Mouse (Mus musculus) liver, embryonic 15.5 days (tissue): Measurements from ENCODE around the gene Ankrd33. TPM values are rescaled to one million over a fixed set of nuclear protein-coding genes. Genes with fewer than 3 reads are reported as not detected.
"Not testable (repeated sequence)": the region's sequence is repeated elsewhere in the genome, so short reads cannot be mapped to it uniquely, and the experiment has no call there.

Experiments
- ATAC-seq: fragments of 200-750 bp; cut with Nextera tagmentation; 2 replicates; pipeline ENCODE4 v1.8.0; 2017; ENCODE audit warnings: moderate number of reproducible peaks, mild to moderate bottlenecking, moderate library complexity; ENCODE audit not compliant: insufficient read depth
- H3K27ac ChIP-seq: fragments of 300-500 bp; sonication (generic); replicated peaks from 2 replicates; pipeline ENCODE4 v1.5.1; 2015; ENCODE audit warnings: mild to moderate bottlenecking, inconsistent platforms
- H3K27me3 ChIP-seq: fragments of 300-500 bp; sonication (generic); 2 replicates; pipeline ENCODE4 v1.6.1; 2015; ENCODE audit warnings: mild to moderate bottlenecking, inconsistent platforms
- H3K36me3 ChIP-seq: fragments of 300-500 bp; sonication (generic); replicated peaks from 2 replicates; pipeline ENCODE4 v1.6.1; 2015; ENCODE audit warnings: moderate library complexity, mild to moderate bottlenecking, inconsistent platforms
- H3K4me1 ChIP-seq: fragments of 300-500 bp; sonication (generic); replicated peaks from 2 replicates; pipeline ENCODE4 v1.6.1; 2015; ENCODE audit warnings: inconsistent platforms
- H3K4me2 ChIP-seq: fragments of 300-500 bp; sonication (generic); 2 replicates; pipeline ENCODE4 v1.6.1; 2015; ENCODE audit warnings: moderate library complexity, mild to moderate bottlenecking, inconsistent platforms
- H3K4me3 ChIP-seq: fragments of 300-500 bp; sonication (generic); replicated peaks from 2 replicates; pipeline ENCODE4 v1.5.1; 2015; ENCODE audit warnings: mild to moderate bottlenecking, inconsistent platforms
- H3K9ac ChIP-seq: fragments of 300-500 bp; sonication (generic); 2 replicates; pipeline ENCODE4 v1.6.1; 2015; ENCODE audit warnings: moderate library complexity, mild to moderate bottlenecking, inconsistent platforms
- H3K9me3 ChIP-seq: fragments of 300-500 bp; sonication (generic); replicated peaks from 2 replicates; pipeline ENCODE4 v1.6.1; 2016; ENCODE audit warnings: inconsistent platforms
- WGBS: fragments of 180-500 bp; shearing (Covaris S2); methylation state at CpG from one replicate; pipeline ENCODE4 v1.1.7; 2015; ENCODE audit warnings: mixed read lengths; ENCODE audit not compliant: insufficient replicate concordance; 5-methylcytosine and 5-hydroxymethylcytosine counted together
- polyA plus RNA-seq: library from polyadenylated mRNA; unstranded; fragments of >200 nt; fragmentation: Nextera tagmentation; extraction: Ambion mirVana; gene quantifications from 2 replicates; pipeline ENCODE4 v1.2.1, GENCODE M21; 2015

Ankrd33 gene
- polyA plus RNA-seq, 1 experiment from 2014 or later = not detected

GRCm38 (mm10) chr15:101105496-101105994 is 10.0 kb upstream of the Ankrd33 start:
- Histone ChIP-seq H3K9me3 (no peaks in the 10 kb centered on the region), H3K4me3 (peak overlapping the region; percentile 24; the same call in 1 of the 2 replicates), H3K9ac (no peak overlapping the region), H3K4me1 (0 out of 2 replicates have a peak, but pooled peaks cover 6% of the 10 kb centered on the region), H3K4me2 (peak overlapping the region; percentile 40; the same call in 1 of the 2 replicates), H3K27me3 (0 out of 2 replicates have a peak, but pooled peaks cover 3% of the 10 kb centered on the region), H3K36me3 (no peaks in the 10 kb centered on the region), H3K27ac (no peak overlapping the region)
- no peak for ATAC-seq
- 19% methylated on average over 12 of the region's 12 CpGs for WGBS

- 0 out of 2 replicates have a peak, but pooled peaks cover 2% of the 10 kb centered on the region for H3K27me3 ChIP-seq
- H3K4me3 ChIP-seq = no peak overlapping the region
- H3K27ac ChIP-seq = no peak overlapping the region
- H3K36me3 ChIP-seq = no peaks in the 10 kb centered on the region
- ATAC-seq = no peak
- 0 out of 2 replicates have a peak, but pooled peaks cover 6% of the 10 kb centered on the region for H3K4me1 ChIP-seq
- H3K4me2 ChIP-seq = 0 out of 2 replicates have a peak overlapping the region, but pooled peaks have one; percentile 40
- no peaks in the 10 kb centered on the region for H3K9me3 ChIP-seq
- no peak overlapping the region for H3K9ac ChIP-seq
- WGBS = 73% methylated on average over 10 of the region's 10 CpGs
Observed at GRCm38 (mm10) chr15:101106011-101106410, 9.5 kb upstream of the Ankrd33 start.

- Histone ChIP-seq H3K36me3 (no peaks in the 10 kb centered on the region), H3K27ac (no peak overlapping the region), H3K4me3 (no peak overlapping the region), H3K9ac (no peak overlapping the region), H3K27me3 (0 out of 2 replicates have a peak, but pooled peaks cover 9% of the 10 kb centered on the region), H3K4me2 (no peak overlapping the region), H3K4me1 (0 out of 2 replicates have a peak, but pooled peaks cover 6% of the 10 kb centered on the region), H3K9me3 (no peaks in the 10 kb centered on the region)
- ATAC-seq = no peak
- WGBS = 60% methylated on average over 5 of the region's 5 CpGs
Observed at GRCm38 (mm10) chr15:101107906-101108671, 7.5 kb upstream of the Ankrd33 start.

DNA sequence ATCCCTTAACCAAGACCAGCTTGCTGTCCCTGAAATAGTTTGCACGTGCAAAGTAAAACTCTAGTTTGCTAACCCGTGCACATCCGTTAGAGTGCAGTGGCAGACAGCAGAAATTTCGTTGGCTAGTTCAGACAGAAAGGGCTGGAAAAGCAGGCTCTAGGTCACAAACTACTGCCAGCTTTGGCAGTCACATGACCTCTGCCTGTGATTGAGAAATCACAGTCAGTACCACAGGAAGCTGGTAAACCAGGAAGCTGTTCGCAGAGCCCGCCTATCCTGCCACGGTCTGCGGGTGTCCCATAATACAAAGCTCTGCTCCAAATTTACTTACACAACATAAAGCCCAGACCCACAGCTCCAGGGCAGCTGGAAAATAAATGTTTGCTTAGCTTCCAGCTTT is 2.4 kb upstream of the Ankrd33 start:
- H3K36me3 ChIP-seq = no peaks in the 10 kb centered on the region
- no peak overlapping the region for H3K4me3 ChIP-seq
- no peaks in the 10 kb centered on the region for H3K4me1 ChIP-seq
- no peak overlapping the region for H3K9ac ChIP-seq
- ATAC-seq = peak; percentile 63
- 0 out of 2 replicates have a peak, but pooled peaks cover 9% of the 10 kb centered on the region for H3K27me3 ChIP-seq
- 22% methylated on average over 8 of the region's 8 CpGs for WGBS
- peak overlapping the region; percentile 21 for H3K4me2 ChIP-seq
- H3K9me3 ChIP-seq = no peaks in the 10 kb centered on the region
- H3K27ac ChIP-seq = peak overlapping the region; percentile 34

GRCm38 (mm10) chr15:101113778-101114177 is 1.8 kb upstream of the Ankrd33 start:
- not testable (repeated sequence) for H3K27ac ChIP-seq, H3K4me1 ChIP-seq, H3K36me3 ChIP-seq, H3K9me3 ChIP-seq, H3K4me3 ChIP-seq, H3K9ac ChIP-seq, H3K27me3 ChIP-seq, ATAC-seq
- 45% methylated on average over 2 of the region's 2 CpGs for WGBS
- peak overlapping the region; percentile 21; the same call in 1 of the 2 replicates for H3K4me2 ChIP-seq

GRCm38 (mm10) chr15:101118399-101119125 is 3.0 kb downstream of the Ankrd33 start:
- Histone ChIP-seq H3K27ac (no peak overlapping the region), H3K4me1 (0 out of 2 replicates have a peak, but pooled peaks cover 5% of the 10 kb centered on the region), H3K4me3 (no peak overlapping the region), H3K9me3 (no peaks in the 10 kb centered on the region), H3K9ac (no peak overlapping the region), H3K27me3 (peaks cover 6% of the 10 kb centered on the region; the same call in 1 of the 2 replicates), H3K4me2 (no peak overlapping the region), H3K36me3 (no peaks in the 10 kb centered on the region)
- ATAC-seq = no peak
- WGBS = 55% methylated on average over 14 of the region's 14 CpGs

GRCm38 (mm10) chr15:101121411-101122289 is 6.1 kb downstream of the Ankrd33 start:
- WGBS = 50% methylated on average over 9 of the region's 9 CpGs
- H3K27me3 ChIP-seq = peaks cover 15% of the 10 kb centered on the region
- no peaks in the 10 kb centered on the region for H3K36me3 ChIP-seq
- no peak overlapping the region for H3K27ac ChIP-seq
- H3K9me3 ChIP-seq = no peaks in the 10 kb centered on the region
- H3K4me1 ChIP-seq = 0 out of 2 replicates have a peak, but pooled peaks cover 5% of the 10 kb centered on the region
- H3K4me3 ChIP-seq = no peak overlapping the region
- H3K9ac ChIP-seq = no peak overlapping the region
- ATAC-seq = no peak
- no peak overlapping the region for H3K4me2 ChIP-seq

- Histone ChIP-seq H3K36me3 (no peaks in the 10 kb centered on the region), H3K27ac (no peak overlapping the region), H3K4me1 (0 out of 2 replicates have a peak, but pooled peaks cover 5% of the 10 kb centered on the region), H3K9me3 (no peaks in the 10 kb centered on the region), H3K27me3 (peaks cover 21% of the 10 kb centered on the region), H3K9ac (no peak overlapping the region), H3K4me2 (no peak overlapping the region), H3K4me3 (no peak overlapping the region)
- WGBS = 20% methylated on average over 2 of the region's 2 CpGs
- no peak for ATAC-seq
Observed at GRCm38 (mm10) chr15:101122290-101122589, 6.7 kb downstream of the Ankrd33 start.

DNA sequence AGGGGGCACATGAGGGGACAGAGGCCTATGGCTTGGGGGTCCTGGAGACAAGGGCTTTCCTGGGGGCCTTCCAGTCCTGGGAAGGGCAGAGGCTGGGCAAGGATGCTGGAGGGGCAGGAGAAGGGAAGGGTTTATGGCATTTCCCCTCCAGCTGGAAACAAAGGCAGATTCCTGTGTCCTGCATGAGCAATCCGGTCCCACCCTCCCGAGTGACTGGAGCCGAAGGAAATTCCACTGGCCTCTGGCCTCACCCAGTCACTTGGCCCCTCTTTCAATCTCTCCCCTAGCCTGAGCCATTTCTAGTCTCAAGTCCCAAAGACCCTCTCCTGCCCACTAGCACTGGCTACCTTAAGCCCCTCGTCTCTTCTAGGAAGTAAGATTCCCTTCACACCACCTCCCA is 7.6 kb downstream of the Ankrd33 start:
- ATAC-seq = no peak
- Histone ChIP-seq H3K9ac (no peak overlapping the region), H3K4me3 (no peak overlapping the region), H3K36me3 (no peaks in the 10 kb centered on the region), H3K27me3 (peaks cover 31% of the 10 kb centered on the region), H3K4me1 (0 out of 2 replicates have a peak, but pooled peaks cover 5% of the 10 kb centered on the region), H3K4me2 (no peak overlapping the region), H3K9me3 (no peaks in the 10 kb centered on the region), H3K27ac (no peak overlapping the region)
- 34% methylated on average over 4 of the region's 4 CpGs for WGBS

DNA sequence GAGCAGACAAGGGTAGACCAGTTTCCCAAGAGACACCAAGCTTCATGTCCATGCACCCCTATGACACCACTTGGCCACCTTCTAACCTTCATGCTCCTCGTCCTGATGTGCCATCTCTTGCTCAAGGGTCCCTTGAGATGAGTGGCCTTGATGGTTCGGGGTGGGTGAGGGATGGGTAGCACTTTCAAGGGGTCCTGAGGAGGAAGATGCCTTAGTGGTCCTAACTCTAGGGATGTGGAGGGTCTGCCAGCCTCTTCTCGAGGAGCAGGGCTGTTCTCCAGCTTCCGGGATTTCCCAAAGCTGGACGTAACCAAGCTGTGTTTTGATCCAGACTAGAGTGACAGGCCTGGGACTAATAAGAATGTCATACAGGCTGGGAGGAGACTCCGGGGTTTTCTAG is 10.0 kb downstream of the Ankrd33 start:
- no peak overlapping the region for H3K4me2 ChIP-seq
- H3K9ac ChIP-seq = no peak overlapping the region
- no peak overlapping the region for H3K27ac ChIP-seq
- WGBS = 57% methylated on average over 6 of the region's 6 CpGs
- no peaks in the 10 kb centered on the region for H3K4me1 ChIP-seq
- ATAC-seq = no peak
- peaks cover 48% of the 10 kb centered on the region for H3K27me3 ChIP-seq
- no peak overlapping the region for H3K4me3 ChIP-seq
- no peaks in the 10 kb centered on the region for H3K36me3 ChIP-seq
- H3K9me3 ChIP-seq = no peaks in the 10 kb centered on the region
